Mouse (Mus musculus): ENCODE results near the gene Slc25a26.

The Slc25a26 gene

GRCm38 (mm10) chr6:94499897-94500623 lies at the start of gene Slc25a26:
TSS of gene Slc25a26 (plus strand) at chr6:94500331.
- peak; percentile 93 for DNase-seq (ENCODE audit: low read depth)

GRCm38 (mm10) chr6:94464037-94464891 lies 35.9 kb upstream of the Slc25a26 start:
- DNase-seq (ENCODE audit: low read depth): no peak

- peak; percentile 7 for DNase-seq (ENCODE audit: low read depth)
Measured at GRCm38 (mm10) chr6:94466508-94467205, 33.5 kb upstream of the Slc25a26 start.

- no peak for DNase-seq (ENCODE audit: low read depth)
Measured at GRCm38 (mm10) chr6:94492739-94493138, 7.4 kb upstream of the Slc25a26 start.

GRCm38 (mm10) chr6:94503963-94504362 lies 3.8 kb downstream of the Slc25a26 start:
- DNase-seq (ENCODE audit: low read depth): no peak

GRCm38 (mm10) chr6:94507921-94508320 lies 7.8 kb downstream of the Slc25a26 start:
- DNase-seq (ENCODE audit: low read depth): no peak

GRCm38 (mm10) chr6:94508807-94509206 lies 8.7 kb downstream of the Slc25a26 start:
- DNase-seq (ENCODE audit: low read depth): no peak

- DNase-seq (ENCODE audit: low read depth): no peak
Measured at GRCm38 (mm10) chr6:94509220-94509619, 9.1 kb downstream of the Slc25a26 start.

- no peak for DNase-seq (ENCODE audit: low read depth)
Measured at GRCm38 (mm10) chr6:94518171-94518570, 18.0 kb downstream of the Slc25a26 start.

- DNase-seq (ENCODE audit: low read depth): peak; percentile 66
Measured at GRCm38 (mm10) chr6:94524335-94524734, 24.2 kb downstream of the Slc25a26 start.

- no peak for DNase-seq (ENCODE audit: low read depth)
Measured at GRCm38 (mm10) chr6:94530756-94531155, 30.6 kb downstream of the Slc25a26 start.

- no peak for DNase-seq (ENCODE audit: low read depth)
Measured at GRCm38 (mm10) chr6:94532086-94532485, 32.0 kb downstream of the Slc25a26 start.

- no peak for DNase-seq (ENCODE audit: low read depth)
Measured at GRCm38 (mm10) chr6:94536478-94536877, 36.3 kb downstream of the Slc25a26 start.

GRCm38 (mm10) chr6:94537652-94538051 lies 37.5 kb downstream of the Slc25a26 start:
- DNase-seq (ENCODE audit: low read depth): no peak

GRCm38 (mm10) chr6:94540090-94540489 lies 40.0 kb downstream of the Slc25a26 start:
- DNase-seq (ENCODE audit: low read depth): no peak

GRCm38 (mm10) chr6:94540615-94541014 lies 40.5 kb downstream of the Slc25a26 start:
- DNase-seq (ENCODE audit: low read depth): no peak

- DNase-seq (ENCODE audit: low read depth): no peak
Measured at GRCm38 (mm10) chr6:94541133-94541532, 41.0 kb downstream of the Slc25a26 start.

GRCm38 (mm10) chr6:94541854-94542253 lies 41.7 kb downstream of the Slc25a26 start:
- DNase-seq (ENCODE audit: low read depth): no peak

GRCm38 (mm10) chr6:94543902-94544840 lies 44.0 kb downstream of the Slc25a26 start:
- peak; percentile 49 for DNase-seq (ENCODE audit: low read depth)

- no peak for DNase-seq (ENCODE audit: low read depth)
Measured at GRCm38 (mm10) chr6:94547239-94547638, 47.1 kb downstream of the Slc25a26 start.

- no peak for DNase-seq (ENCODE audit: low read depth)
Measured at GRCm38 (mm10) chr6:94550298-94550697, 50.2 kb downstream of the Slc25a26 start.
